Mouse (Mus musculus) lung, postnatal 36 days (tissue): ENCODE results near the gene Ssx2ip.

Source experiments
- DNase-seq: peaks from one replicate; pipeline ENCODE4 v3.0.0; 2022; ENCODE audit warnings: mixed read lengths

Ssx2ip gene

GRCm38 (mm10) chr3:146440422-146440821, 36.0 kb downstream of the Ssx2ip start:
- DNase-seq: no peak

GRCm38 (mm10) chr3:146442484-146442883, 38.0 kb downstream of the Ssx2ip start:
- no peak for DNase-seq

DNA sequence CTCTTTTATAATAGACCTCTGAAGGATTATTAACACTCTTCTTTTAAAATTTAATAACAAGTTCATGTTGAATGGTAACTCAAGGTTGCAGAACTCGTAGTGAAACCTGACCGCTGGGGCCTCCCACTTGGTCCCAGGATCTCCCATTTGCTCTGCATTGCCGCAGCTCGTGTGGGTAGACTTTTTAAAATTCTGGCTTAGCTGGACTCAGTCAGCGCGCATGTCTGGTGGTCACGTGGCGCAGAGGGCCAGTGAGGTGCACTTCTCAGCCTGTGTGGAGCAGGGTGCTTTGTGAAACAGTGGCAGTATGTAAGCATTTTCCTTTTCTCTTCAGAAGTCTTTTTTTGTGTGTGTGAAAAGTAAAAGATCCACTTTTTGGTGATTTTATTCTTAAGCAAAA, 38.5 kb downstream of the Ssx2ip start:
- DNase-seq: no peak

DNA sequence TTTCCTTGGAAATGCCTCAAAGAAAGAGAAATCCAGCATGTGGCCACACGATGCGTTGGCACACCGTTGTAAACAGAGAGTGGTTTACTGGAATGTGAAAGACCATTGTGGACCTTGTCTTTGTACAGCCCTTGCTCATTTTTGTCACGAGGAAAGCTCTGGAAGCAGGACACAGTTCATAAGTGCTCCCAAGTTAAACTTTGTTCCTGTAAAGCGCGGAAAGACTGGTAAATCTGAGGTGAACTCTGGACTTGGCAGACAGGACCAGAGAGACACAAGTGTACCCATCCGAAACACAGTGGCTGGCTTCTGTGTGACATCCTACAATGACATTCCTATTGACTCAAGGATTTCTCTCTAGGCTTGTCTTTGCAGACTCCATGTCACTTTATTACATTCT, 38.9 kb downstream of the Ssx2ip start:
- no peak for DNase-seq

DNA sequence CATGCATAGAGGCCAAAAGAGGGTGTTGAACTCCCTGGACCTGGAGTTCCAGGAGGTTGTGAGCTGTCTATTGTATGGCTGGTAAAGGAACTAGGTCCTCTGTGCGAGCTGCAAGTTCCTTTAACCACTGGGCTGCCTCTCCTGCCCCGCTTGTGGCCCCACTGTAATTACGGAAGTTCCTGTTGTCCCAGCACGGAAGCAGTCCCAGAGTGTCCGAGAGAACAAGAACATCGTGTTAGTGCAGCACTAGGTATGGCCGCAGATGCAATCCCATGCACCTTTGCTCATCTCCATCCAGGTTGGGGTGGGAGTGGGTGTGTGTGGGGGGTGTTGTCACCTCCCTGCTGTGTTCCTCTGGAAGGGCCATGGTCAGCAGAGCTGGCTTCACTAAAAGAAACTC, 40.4 kb downstream of the Ssx2ip start:
- peak; percentile 28 for DNase-seq

DNA sequence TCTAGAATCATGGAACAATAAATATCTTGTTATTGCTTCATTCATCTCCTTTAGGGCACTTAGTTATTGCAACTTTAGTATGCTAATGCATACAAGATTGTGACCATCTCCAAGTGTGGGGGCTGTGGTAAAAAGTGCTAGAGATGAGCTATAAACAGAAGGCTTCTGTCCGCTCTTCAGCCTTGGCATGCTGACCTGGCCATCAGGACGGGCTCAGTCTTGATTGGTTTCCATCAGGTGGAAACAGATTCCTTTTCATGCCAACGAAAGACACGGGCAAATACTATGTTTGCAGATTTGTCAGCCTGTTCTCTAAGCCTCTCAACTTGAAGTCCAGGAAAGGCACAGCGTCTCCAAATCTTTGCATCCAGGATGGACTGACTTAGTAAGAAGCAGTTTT, 42.7 kb downstream of the Ssx2ip start:
- no peak for DNase-seq

DNA sequence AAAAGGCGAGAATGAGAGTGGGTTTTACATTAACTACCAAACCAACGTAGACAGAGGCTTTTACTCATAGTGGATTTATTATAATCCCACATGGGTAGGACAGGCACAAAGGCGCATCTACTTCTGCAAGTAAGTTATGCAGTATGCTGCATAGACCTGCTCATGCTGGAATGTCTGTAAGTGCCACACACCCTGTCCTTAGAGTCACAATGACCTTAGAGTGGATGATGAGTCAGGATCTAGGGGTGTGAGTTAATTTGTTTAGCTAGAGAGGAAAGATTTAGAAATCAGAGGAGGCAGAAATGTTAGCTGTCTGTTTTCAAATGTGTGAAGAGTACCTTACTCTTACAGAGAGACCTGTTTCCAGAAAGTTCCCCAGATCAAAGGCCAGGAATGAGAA, 43.2 kb downstream of the Ssx2ip start:
- DNase-seq: peak; percentile 43

DNA sequence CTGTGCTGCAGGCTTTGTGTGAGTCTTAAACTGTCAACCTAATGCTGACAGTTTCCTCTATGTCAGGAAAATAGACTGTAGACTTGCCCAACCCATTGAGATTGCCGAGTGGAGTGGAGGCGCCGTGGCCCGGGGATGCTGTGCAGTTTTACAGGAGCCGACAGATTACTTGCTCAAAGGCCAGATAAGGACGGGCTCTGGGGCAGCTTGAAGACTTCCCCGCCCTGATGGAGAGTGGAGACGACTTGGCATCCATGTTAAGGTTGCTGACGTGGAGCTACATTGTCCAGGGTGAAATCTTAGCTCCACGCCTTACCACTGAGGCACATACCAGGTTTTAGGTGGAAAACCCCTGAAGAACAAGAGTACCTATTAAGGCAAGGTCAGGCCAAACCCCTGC, 43.9 kb downstream of the Ssx2ip start:
- no peak for DNase-seq

DNA sequence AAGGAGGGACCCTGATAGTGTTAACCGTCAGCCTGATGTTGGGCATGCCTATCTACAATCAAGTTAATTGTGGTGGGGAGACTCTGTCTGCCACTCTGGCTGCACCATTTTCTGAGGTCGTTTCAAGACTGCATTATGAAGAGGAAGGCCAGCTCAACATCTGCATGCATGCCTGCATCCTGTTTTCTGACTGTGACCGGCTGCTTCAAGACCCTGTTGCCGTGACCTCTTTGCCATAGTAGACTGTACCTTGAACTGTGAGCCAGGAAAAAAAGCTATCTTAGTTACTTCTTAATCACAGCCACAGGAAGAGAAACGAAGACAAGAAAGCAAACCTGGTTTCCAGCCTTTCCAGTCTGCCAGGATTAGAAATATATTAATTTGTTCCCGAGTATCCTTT, 44.5 kb downstream of the Ssx2ip start:
- no peak for DNase-seq

DNA sequence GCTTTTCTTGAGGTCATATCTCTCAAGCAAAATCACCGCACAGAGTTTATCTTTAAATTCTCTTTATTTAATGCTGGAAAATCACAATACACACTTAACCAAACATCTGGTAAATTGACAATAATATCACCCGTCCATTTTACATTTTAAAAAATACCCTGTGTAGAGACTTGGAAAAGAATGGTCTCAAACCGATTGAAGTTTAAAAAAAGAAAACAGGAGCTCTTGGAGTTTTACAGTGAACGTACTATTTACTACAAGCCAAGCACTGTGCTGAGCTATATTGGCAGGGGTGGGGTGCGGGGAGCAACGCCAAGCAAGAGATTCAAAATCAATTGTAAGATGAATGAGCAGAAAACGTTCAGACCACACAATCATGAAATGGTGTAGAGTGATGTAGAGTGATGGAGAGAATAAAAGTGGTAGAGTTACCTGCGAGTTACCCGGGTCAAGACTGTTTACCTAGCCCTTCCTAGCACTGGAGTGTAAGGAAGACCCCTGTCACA, 45.4 kb downstream of the Ssx2ip start, which contains the start of gene Ctbs:
Ctbs (plus strand) TSS at position 51 of the 506 bp plus-strand sequence.
- no peak for DNase-seq

- DNase-seq: peak; percentile 97
Measured at GRCm38 (mm10) chr3:146450371-146450841, 46.0 kb downstream of the Ssx2ip start.

GRCm38 (mm10) chr3:146451375-146451774, 46.9 kb downstream of the Ssx2ip start:
- no peak for DNase-seq

DNA sequence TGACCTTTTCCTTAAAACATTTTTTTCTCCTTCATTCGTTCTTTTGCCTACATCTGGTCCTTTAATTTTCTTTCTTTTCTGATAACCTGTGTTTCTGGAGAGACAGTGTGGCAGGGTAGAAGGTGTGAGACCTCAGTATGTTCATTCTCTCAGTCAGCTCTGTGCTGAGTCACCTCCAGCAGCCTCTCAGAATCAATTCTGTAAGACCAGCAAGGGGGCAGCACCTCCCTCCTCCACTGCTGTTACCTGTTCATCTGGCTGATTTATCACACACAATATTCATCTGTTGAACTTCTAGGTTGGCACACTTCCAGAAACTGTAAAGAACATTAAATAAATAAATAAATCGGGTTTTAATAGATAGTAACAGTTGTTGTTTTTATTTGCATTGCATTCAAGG, 58.5 kb downstream of the Ssx2ip start:
- no peak for DNase-seq

DNA sequence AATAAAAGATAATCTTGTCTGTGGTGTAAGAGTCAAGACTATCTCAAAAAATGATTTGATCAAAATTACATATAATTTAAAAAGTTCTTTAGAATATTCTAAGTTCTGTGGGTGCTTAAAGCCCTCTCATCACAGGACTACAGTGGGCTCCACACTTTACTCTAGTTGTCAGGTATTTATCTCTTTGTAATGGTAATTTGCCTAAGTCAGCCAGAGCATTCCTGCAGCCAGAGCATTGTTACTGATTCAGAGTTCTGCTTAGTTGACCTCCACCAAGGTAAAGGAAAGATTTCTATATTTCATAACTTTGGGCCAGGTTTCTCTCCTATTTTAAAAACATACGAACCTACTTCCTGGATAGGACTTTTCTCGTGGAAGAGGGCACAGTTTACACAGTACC, 64.8 kb downstream of the Ssx2ip start:
- DNase-seq: no peak

DNA sequence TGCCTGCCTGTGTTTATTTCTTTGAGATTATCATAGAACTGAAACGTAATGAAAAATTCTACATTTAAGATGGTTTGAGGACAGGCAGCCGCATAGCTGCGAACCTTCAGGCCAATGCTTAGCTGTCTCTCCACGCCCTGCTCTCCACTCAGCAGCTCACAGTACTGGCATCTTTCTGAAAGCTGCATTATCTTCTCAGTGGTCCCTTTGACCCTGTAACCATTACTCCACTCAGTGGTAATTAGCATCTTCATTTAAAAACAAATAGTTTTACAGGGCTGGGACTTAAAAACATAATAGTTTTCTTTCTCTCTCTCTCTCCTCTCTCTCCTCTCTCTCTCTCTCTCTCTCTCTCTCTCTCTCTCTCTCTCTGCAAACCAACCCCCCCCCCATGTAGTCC, 68.2 kb downstream of the Ssx2ip start:
- DNase-seq: no peak

DNA sequence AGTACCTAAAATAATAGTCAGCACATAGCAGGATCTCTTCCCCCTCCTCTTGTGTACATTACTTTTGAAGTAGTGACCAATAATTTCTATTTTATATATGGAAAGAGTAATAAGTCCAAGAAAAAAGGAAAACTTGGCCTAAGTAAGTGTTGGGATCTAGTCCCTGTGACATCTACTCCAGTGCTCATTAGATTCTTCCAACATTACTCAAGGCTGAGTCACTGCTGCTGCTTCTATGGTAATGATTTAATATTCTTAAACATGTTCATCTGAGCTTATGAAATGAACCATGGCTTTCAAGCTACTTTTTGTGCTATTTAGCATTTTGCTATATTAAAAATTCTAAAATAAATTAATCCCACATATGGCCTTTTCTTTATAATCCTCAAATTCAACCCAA, 69.3 kb downstream of the Ssx2ip start:
- DNase-seq: no peak

DNA sequence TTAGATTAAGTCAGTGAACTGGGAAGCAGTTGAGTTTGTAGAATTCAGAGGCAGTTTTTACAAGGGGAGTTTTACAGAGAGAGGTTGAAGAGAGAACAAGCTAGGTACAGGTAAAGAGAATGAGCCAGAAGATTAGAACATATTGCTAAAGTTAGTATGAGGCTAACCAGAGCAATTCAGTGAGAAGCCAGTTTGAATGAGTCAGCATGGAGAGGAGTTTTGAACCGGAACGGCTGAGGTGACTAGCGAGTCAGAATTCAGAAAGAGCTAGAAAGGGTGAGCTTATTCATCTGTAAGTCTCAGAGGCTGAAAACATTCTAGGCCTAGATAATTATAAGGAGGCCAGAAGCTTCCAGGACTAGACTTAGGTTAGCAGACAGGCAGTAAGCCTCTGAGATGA, 70.0 kb downstream of the Ssx2ip start:
- no peak for DNase-seq

DNA sequence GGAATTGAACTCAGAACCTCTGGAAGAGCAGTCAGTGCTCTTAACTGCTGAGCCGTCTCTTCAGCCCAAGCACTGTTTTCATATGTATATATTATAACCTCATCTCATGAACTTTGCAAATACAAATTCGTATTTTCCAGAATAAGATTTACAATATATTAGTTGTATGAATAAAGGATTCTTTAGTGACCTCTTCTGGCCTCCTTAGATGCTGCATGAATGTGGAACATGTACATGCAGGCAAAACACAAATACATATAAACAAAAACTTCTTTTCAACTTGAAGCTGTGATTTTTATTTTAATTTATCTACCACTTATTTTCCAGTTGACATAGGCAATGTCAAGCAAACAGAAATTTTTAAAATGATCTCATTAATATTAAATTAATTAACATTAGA, 77.6 kb downstream of the Ssx2ip start:
- DNase-seq: peak; percentile 4

DNA sequence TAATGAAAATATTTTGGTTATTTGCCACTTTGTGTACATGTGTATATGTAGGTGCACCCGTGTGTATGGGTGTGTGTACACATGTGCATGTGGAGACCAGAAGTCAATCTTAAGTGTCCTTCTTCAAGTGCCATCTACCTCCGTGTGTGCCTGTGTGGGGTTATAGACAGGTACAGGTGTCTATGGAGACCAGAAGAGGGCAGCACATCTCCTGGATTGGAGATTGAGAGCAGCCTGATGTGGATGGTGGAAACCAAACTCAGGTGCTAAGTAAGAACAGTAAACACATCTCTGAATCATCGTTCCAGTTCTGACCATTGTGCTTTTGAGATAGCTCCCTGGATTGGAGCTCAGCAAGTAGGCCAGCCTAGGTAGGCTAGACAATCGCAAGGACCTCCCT, 82.0 kb downstream of the Ssx2ip start:
- DNase-seq: peak; percentile 14
